Mouse (Mus musculus) spleen, adult 12 weeks (tissue): ENCODE data around the gene Ctss.

Experiments
- DNase-seq: peaks from one replicate; pipeline ENCODE4 v3.0.0; 2022; ENCODE audit warnings: low spot score

The Ctss gene

DNA sequence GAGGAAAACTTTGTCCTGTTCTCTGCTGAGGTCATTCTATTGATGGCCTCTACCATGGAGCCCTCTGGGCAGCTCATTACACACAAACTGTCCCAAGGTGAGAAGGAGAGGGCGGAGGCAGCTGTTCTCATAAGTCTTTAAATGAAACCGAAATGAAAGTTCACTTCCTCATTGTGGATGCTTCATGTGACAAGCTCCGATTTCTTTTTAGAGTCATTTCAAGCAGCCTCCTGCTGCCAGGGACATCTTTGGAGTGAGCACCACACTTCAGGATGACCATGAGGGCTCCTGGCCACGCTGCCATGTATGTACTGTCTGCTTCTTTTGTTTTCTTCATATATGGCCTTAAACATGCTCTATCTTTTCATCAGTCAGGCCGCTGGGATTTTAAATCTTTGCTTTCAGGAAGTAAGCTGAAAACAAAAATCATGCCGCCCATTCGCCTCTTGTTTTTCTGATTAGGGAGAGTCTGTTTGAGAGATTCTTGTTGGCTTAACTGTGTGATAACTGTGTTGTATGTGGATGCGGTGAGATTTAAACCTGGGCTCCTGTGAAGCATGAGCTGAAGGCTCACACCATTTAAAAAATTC, at the start of gene Ctss:
Gene Ctss, plus strand, starts transcription at position 165 of the 590 bp plus-strand sequence.
- DNase-seq, result peak; percentile 19

DNA sequence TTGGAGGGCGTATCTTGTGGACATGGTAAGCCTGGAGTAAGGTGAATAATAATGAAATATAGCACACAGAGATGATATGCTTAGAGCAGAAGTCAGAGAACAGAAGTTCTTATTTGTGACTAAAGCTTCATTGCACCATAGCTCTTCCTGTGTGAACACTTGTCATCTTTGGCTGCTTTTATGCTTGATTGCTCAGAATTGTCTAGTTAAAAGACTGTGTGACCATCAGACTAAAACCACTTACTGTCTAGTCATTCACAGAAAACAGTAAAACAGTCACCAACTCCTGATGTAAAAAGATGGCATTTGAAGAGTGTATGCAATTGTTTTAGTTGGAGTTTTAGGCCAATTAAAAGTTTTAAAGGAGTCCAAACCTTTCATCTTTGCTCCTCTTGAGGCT, 47.6 kb upstream of the Ctss start:
- DNase-seq, result no peak

DNA sequence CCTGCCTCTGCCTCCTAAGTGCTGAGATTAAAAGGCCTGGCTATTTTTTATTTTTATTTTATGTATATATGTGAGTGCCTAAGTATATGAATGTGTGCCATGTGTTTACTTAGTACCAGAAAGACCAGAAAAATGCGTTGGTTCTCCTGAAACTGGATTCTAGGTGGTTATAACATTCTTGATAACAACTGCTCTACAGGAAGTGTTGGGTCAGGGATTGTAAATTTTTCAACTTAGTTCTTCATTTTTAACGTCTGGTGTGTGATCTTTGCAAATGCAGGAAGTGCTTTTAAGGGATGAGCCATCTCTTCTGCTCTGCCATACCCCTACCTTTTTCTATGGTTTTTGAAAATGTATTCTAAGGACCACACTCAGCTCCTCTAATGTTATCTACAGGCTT, 40.2 kb upstream of the Ctss start:
- DNase-seq, result no peak

DNA sequence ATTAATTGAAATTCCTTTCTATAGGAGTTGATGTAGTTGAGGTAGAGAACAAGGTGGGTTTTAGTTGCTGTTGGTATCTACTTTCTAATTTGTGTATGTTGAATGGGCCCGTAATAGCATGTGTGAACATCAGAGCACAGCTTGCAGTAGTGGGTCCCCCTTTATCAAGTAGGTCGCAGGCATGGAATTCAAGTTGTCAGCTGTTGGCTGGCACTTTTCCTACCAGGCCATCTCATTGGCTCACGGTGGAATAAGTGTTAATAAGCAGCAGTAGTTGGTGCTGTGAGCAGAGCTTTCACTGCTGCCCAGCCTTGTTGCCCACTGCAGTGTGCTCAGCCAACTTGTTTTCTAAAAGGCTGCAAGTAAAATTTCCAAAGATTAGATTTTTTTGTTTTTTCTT, 37.9 kb upstream of the Ctss start:
- DNase-seq, result no peak

DNA sequence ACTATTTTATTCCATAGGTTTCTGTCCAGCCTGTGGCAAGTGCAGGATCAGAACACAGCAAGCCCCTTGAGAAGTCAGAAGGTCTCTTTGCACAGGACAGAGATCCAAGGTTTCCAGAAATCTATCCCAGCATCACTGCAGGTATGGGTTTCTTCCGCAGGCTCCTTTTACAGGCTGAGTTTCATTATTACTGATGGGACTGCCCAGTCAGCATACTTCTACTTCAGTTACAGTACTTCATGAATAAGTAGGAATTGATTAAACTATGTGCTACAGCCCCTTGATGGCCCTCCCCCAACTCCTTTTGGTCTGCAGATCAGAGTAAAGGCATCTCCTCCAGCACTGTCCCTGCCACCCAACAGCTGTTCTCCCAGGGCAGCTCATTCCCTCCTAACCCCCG, 36.3 kb upstream of the Ctss start:
- no peak for DNase-seq

GRCm38 (mm10) chr3:95494342-95494741, 32.2 kb upstream of the Ctss start:
- DNase-seq, result no peak

DNA sequence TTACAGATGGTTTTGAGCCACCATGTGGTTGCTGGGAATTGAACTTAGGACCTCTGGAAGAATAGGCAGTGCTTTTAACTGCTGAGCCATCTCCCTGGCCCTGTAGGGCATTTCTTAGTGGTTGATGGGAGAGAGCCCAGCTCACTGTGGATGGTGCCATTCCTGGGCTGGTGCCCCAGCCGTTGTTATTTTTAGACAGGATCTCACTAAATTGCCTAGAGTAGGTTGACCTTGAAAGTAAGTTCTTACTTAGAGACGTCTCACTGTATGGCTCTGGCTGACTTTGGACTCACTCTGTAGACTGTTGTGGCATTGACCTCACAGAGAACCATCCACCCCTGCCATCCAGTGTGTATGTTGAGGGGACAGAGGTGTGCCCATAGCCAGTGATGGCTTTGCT, 28.4 kb upstream of the Ctss start:
- no peak for DNase-seq

DNA sequence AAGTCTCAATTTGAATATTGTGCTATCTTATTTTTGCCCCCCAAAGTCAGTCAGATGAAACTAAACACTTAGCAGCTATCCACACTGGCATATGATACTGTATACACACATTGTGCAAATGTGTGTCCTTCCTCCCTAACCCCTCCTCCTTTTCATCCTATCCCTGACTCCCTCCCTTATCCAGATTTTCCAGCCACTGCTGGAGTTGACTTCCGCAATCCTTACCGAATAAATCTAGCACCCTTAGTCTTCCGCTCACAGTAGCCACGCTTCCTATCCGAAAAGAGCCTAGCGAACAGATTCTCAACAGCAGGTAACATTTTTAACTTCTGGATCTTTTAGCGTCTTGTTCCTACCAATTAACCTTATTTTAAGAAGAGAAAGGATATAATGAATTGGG, 27.6 kb upstream of the Ctss start, which contains the start of gene Ctsk:
Gene Ctsk, plus strand, starts transcription at position 233 of the 400 bp plus-strand sequence.
- no peak for DNase-seq

DNA sequence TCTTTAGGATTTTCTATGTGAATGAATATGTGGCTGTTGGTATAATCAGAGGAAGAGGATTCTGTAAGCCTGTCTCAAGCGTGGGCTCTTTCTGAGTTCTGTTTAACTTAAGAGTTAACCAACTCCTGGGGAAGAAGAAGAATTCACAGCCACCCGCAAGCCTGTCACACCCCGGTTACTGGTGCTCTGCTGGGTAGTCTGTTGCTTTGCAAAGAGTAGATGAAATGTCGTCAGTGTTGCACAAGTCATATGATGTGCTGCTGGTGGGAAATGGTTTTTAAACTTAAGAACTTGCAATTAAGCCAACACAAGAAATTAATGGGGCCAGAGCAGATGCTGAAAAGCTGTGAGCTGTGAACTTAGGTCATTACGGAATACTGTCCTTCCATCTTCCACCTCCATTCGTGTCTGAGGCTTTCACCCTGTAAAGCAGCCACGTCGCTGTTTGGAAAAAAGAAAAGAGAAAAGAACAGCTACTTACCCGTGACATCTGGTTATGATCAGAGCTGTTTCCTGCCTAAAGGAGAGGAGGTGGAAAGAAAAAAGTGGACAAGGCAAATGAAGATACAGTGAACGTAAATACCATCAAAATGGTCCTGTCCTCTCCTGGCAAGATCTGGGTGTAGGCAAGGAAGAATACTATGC, 27.0 kb upstream of the Ctss start:
- DNase-seq, result no peak

GRCm38 (mm10) chr3:95502312-95502711, 24.3 kb upstream of the Ctss start:
- DNase-seq, result no peak

DNA sequence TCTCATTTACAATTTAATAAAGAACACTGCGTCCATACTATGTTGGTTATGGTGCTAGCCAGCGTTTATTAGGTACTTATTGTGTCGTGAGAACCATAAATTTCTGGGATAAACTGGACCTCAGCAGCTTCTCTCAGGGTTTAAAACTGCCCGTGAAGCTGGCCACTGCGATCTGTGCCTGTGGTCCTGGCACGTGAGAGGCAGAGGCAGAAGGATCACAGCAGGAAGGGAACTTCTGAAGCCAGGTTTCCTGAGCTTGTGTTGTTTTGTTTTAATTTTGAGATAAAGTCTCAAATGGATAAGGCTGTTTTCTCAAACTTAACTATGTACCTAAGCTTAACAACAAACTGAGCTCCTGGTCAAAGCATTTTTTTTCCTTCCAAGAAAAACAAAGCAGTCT, 17.2 kb upstream of the Ctss start:
- DNase-seq, result no peak

- no peak for DNase-seq
These were observed 14.9 kb upstream of the Ctss start for GRCm38 (mm10) chr3:95511611-95512180.

DNA sequence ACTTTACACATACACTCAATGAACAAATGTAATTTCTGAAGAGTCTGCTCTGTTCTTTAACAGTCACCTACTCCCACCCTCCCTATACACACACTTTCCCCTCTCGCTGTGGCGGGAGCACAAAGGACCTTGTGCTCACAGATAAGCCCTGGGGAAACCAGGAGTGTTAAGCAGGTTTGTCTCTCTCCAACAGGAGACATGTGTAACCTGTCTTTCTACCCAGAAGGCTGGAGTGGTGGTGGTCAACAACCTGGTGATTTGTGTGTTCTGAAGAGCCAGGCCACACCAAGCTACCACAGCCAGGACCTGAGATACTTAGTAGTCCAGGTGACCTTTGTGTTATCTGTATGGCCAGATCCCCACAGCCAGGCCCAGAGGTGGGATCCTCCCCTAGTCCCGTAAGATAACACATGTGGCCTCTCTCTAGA, 10.0 kb upstream of the Ctss start:
- DNase-seq, result peak; percentile 48

GRCm38 (mm10) chr3:95517493-95517898, 9.1 kb upstream of the Ctss start:
- peak; percentile 74 for DNase-seq

DNA sequence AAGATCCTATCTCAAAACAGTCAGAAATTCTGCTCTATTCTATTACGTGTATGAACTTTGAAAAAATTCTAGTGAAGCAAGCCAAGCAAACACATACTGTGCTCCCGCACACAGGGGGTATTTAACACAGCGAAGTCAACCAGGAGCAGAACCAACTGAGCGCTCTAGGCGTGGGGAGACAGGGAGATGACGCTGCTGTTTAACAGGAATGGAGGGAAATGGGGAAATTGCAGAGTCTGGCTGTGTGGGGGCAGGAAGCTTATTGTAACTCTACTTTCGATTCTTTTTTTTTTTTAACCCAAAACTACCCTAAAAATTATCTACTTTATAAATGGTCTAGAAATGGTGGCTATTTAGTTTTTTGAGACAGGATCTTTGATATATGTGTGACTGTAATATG, 7.7 kb upstream of the Ctss start:
- DNase-seq, result no peak

DNA sequence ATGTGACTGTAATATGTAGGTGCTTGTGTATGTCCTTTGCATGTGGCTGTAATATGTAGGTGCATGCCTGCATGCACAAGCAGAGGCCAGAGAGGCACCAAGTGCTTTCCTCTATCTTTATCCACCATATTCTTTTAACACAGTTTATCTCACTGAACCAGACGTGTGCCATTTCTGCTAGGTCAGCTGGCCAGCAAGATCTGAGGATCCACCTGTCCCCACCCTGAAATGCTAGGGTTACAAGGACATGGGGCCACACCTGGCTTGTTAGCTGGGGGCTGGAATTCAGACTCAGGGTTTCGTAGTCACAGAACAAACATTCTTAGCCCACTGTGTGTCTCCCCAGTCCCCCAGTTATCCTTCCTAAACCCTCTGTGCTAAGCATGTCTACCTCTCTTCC, 7.3 kb upstream of the Ctss start:
- peak; percentile 58 for DNase-seq

GRCm38 (mm10) chr3:95520100-95520499, 6.5 kb upstream of the Ctss start:
- no peak for DNase-seq

DNA sequence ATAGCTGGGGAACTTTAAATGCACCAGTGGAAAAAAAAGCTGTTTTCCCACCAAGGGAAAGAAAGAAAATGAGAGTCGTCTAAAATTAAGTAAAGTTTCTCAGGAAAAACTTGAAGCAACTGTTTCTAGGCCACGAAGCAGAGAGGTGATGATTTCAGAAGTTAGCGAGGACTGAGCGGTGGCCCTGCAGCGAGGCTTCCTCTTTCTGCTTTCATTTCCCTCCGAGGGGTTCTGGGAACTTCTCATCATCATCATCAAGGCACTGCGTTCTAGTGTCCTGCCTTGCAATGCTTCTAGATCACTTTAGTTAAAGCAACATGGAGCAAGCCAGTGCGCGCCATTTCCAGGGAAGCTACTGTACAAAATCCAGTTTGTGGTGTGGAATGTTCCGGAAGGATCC, 5.4 kb upstream of the Ctss start:
- DNase-seq, result no peak

DNA sequence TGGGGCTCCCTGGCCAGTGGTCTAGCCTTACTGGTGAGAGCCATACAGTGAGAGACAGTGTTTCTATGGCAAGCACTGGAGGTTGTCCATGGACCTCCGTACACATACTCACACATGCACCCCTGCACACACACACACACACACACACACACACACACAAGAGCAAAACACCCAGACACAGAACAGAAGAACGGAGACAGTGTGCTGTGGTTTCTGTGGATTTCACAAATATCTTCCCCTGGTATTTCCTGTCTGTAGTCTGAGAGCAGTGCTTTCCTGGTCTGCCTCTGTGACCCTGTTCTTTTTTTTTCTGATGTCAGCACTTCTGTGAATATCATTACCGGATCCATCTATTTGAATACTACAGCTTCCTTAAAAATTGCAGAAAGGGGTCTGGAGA, 2.9 kb upstream of the Ctss start:
- DNase-seq, result no peak

- no peak for DNase-seq
These were observed 1.9 kb upstream of the Ctss start for GRCm38 (mm10) chr3:95524673-95525072.

- no peak for DNase-seq
These were observed 475 bp upstream of the Ctss start for GRCm38 (mm10) chr3:95526111-95526510.

DNA sequence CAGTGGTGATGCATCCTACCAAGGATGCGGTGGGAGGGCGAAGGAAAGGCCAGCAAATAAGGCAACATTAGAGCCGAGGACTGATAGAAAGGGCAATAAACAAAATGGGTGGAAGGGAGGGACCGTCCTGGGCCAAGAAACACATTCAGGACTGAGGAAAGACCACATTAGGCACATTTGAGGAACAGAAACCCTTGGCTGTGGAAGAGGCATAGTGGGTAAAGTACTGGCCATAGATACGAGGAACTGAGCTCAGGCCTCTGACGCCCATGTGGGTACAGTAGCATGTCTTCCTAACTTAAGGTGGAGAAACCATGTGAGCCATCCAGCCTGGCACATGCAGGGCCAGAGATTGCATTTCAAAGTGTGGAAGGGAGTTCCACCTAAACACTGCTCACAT, 3.2 kb downstream of the Ctss start:
- DNase-seq, result no peak

- DNase-seq, result no peak
These were observed 4.4 kb downstream of the Ctss start for GRCm38 (mm10) chr3:95531025-95531424.

GRCm38 (mm10) chr3:95533364-95533763, 6.8 kb downstream of the Ctss start:
- DNase-seq, result no peak
